Mouse (Mus musculus) lung, postnatal 0 days (tissue): ENCODE results near the gene Gm37240. TPM values are rescaled to one million over a fixed set of nuclear protein-coding genes. Genes with fewer than 3 reads are reported as not detected.

Experiments used
- ATAC-seq: fragments of 200-750 bp; cut with Nextera tagmentation; 2 replicates; pipeline ENCODE4 v1.8.0; 2017; ENCODE audit warnings: moderate library complexity
- DNase-seq: peaks from one replicate; pipeline ENCODE4 v3.0.0-alpha.2; 2016; ENCODE audit warnings: low spot score
- H3K27ac ChIP-seq: fragments of 300-500 bp; sonication (generic); 2 replicates; pipeline ENCODE4 v1.5.1; 2014; ENCODE audit warnings: antibody characterized with exemption, mild to moderate bottlenecking, low read length, mixed read lengths
- H3K27me3 ChIP-seq: fragments of 300-500 bp; sonication (generic); replicated peaks from 2 replicates; pipeline ENCODE4 v1.6.1; 2014; ENCODE audit warnings: low read length, mixed read lengths; ENCODE audit not compliant: insufficient read depth
- H3K36me3 ChIP-seq: fragments of 300-500 bp; sonication (generic); 2 replicates; pipeline ENCODE4 v1.6.1; 2014; ENCODE audit warnings: low read length, mixed read lengths; ENCODE audit not compliant: insufficient read depth
- H3K4me1 ChIP-seq: fragments of 300-500 bp; sonication (generic); 2 replicates; pipeline ENCODE4 v1.6.1; 2014; ENCODE audit warnings: antibody characterized with exemption, low read depth, low read length, mixed read lengths; ENCODE audit not compliant: insufficient read depth
- H3K4me2 ChIP-seq: fragments of 300-500 bp; sonication (generic); replicated peaks from 2 replicates; pipeline ENCODE4 v1.6.1; 2014; ENCODE audit warnings: low read depth, mild to moderate bottlenecking, low read length, moderate library complexity, mixed read lengths
- H3K4me3 ChIP-seq: fragments of 300-500 bp; sonication (generic); 2 replicates; pipeline ENCODE4 v1.5.1; 2014; ENCODE audit warnings: low read depth, low read length
- H3K9ac ChIP-seq: fragments of 300-500 bp; sonication (generic); replicated peaks from 2 replicates; pipeline ENCODE4 v1.6.1; 2014; ENCODE audit warnings: low read depth, mild to moderate bottlenecking
- H3K9me3 ChIP-seq: fragments of 300-500 bp; sonication (generic); 2 replicates; pipeline ENCODE4 v1.6.1; 2016; ENCODE audit warnings: low read length, mixed read lengths
- CTCF ChIP-seq: IDR thresholded peaks from 2 replicates; pipeline ENCODE4 v1.5.1; 2016; ENCODE audit warnings: antibody characterized with exemption, mild to moderate bottlenecking
- EP300 ChIP-seq: IDR thresholded peaks from 2 replicates; pipeline ENCODE4 v1.6.1; 2016; ENCODE audit warnings: antibody characterized with exemption, mild to moderate bottlenecking, control low read depth
- WGBS: fragments of 180-500 bp; shearing (Covaris S2); extraction: QIAGEN DNeasy Blood & Tissue Kit; methylation state at CpG from one replicate; pipeline ENCODE4 v1.1.7; 2014; 5-methylcytosine and 5-hydroxymethylcytosine counted together
- polyA plus RNA-seq: library from polyadenylated mRNA; unstranded; fragments of >200 nt; fragmentation: Nextera tagmentation; extraction: Ambion mirVana; gene quantifications from 2 replicates; pipeline ENCODE4 v1.2.1, GENCODE M21; 2015

Gm37240 gene
- polyA plus RNA-seq, 1 experiment from 2014 or later = 8.9 TPM

GRCm38 (mm10) chr3:85813101-85814014 is 74.0 kb downstream of the Gm37240 start:
- H3K36me3 ChIP-seq = no peaks in the 10 kb centered on the region
- 34% methylated on average over 4 of the region's 4 CpGs for WGBS
- H3K4me3 ChIP-seq = no peak overlapping the region
- H3K4me1 ChIP-seq = no peaks in the 10 kb centered on the region
- TF ChIP-seq CTCF (no peak), EP300 (peak; percentile 56)
- ATAC-seq (peak; percentile 62), DNase-seq (peak; percentile 29)
- no peaks in the 10 kb centered on the region for H3K27me3 ChIP-seq
- peak overlapping the region; percentile 45; the same call in 1 of the 2 replicates for H3K27ac ChIP-seq
- H3K9ac ChIP-seq = no peak overlapping the region
- H3K9me3 ChIP-seq = no peaks in the 10 kb centered on the region
- no peak overlapping the region for H3K4me2 ChIP-seq

GRCm38 (mm10) chr3:85812010-85812409 is 75.3 kb downstream of the Gm37240 start:
- Histone ChIP-seq H3K4me1 (no peaks in the 10 kb centered on the region), H3K4me2 (no peak overlapping the region), H3K9me3 (no peaks in the 10 kb centered on the region), H3K9ac (no peak overlapping the region), H3K27ac (no peak overlapping the region), H3K27me3 (no peaks in the 10 kb centered on the region), H3K4me3 (no peak overlapping the region), H3K36me3 (no peaks in the 10 kb centered on the region)
- 83% methylated on average over 5 of the region's 5 CpGs for WGBS
- TF ChIP-seq CTCF (no peak), EP300 (no peak)
- DNase-seq (no peak), ATAC-seq (no peak)

- DNase-seq (no peak), ATAC-seq (no peak)
- H3K4me1 ChIP-seq = no peaks in the 10 kb centered on the region
- no peak overlapping the region for H3K27ac ChIP-seq
- H3K9me3 ChIP-seq = no peaks in the 10 kb centered on the region
- no peak overlapping the region for H3K9ac ChIP-seq
- no peak overlapping the region for H3K4me3 ChIP-seq
- H3K27me3 ChIP-seq = no peaks in the 10 kb centered on the region
- no peaks in the 10 kb centered on the region for H3K36me3 ChIP-seq
- WGBS = 24% methylated on average over 1 of the region's 1 CpGs
- no peak for TF ChIP-seq EP300
- no peak for TF ChIP-seq CTCF
- H3K4me2 ChIP-seq = no peak overlapping the region
Observed at GRCm38 (mm10) chr3:85793166-85793565, 94.2 kb downstream of the Gm37240 start.

GRCm38 (mm10) chr3:85789748-85790147 is 97.6 kb downstream of the Gm37240 start:
- H3K4me3 ChIP-seq = no peak overlapping the region
- H3K9me3 ChIP-seq = no peaks in the 10 kb centered on the region
- TF ChIP-seq EP300 = no peak
- TF ChIP-seq CTCF = no peak
- WGBS = 74% methylated on average over 4 of the region's 4 CpGs
- no peaks in the 10 kb centered on the region for H3K27me3 ChIP-seq
- ATAC-seq (no peak), DNase-seq (no peak)
- H3K4me2 ChIP-seq = no peak overlapping the region
- no peak overlapping the region for H3K9ac ChIP-seq
- no peaks in the 10 kb centered on the region for H3K4me1 ChIP-seq
- H3K36me3 ChIP-seq = no peaks in the 10 kb centered on the region
- no peak overlapping the region for H3K27ac ChIP-seq

GRCm38 (mm10) chr3:85786501-85786900 is 100.8 kb downstream of the Gm37240 start:
- Histone ChIP-seq H3K27me3 (no peaks in the 10 kb centered on the region), H3K9ac (no peak overlapping the region), H3K9me3 (no peaks in the 10 kb centered on the region), H3K4me2 (no peak overlapping the region), H3K27ac (no peak overlapping the region), H3K4me1 (no peaks in the 10 kb centered on the region), H3K36me3 (no peaks in the 10 kb centered on the region), H3K4me3 (no peak overlapping the region)
- 73% methylated on average over 8 of the region's 8 CpGs for WGBS
- no peak for TF ChIP-seq EP300
- no peak for TF ChIP-seq CTCF
- ATAC-seq (no peak), DNase-seq (no peak)

GRCm38 (mm10) chr3:85780906-85781305 is 106.4 kb downstream of the Gm37240 start:
- H3K27ac ChIP-seq = no peak overlapping the region
- WGBS = 73% methylated on average over 7 of the region's 7 CpGs
- H3K4me2 ChIP-seq = no peak overlapping the region
- no peaks in the 10 kb centered on the region for H3K4me1 ChIP-seq
- H3K9me3 ChIP-seq = no peaks in the 10 kb centered on the region
- H3K36me3 ChIP-seq = no peaks in the 10 kb centered on the region
- DNase-seq (no peak), ATAC-seq (no peak)
- no peaks in the 10 kb centered on the region for H3K27me3 ChIP-seq
- H3K4me3 ChIP-seq = no peak overlapping the region
- H3K9ac ChIP-seq = no peak overlapping the region
- TF ChIP-seq CTCF (no peak), EP300 (no peak)
